Mouse (Mus musculus) gastrocnemius, adult 18-20 months (tissue): ENCODE results near the gene Ccdc184. TPM values are rescaled to one million over a fixed set of nuclear protein-coding genes. Genes with fewer than 3 reads are reported as not detected.

Experiments
- DNase-seq: peaks from one replicate; pipeline ENCODE4 v3.0.0; 2021; ENCODE audit warnings: low spot score
- total RNA-seq, 2 experiments: library from RNA; stranded (reverse); gene quantifications; 2 replicates each; pipeline ENCODE4 v1.2.3; 2021

Gene Ccdc184
- total RNA-seq, 2 experiments from 2014 or later, result not detected

GRCm38 (mm10) chr15:98155272-98155671, 11.7 kb upstream of the Ccdc184 start:
- no peak for DNase-seq

- DNase-seq, result no peak
Observed at GRCm38 (mm10) chr15:98155944-98156343, 11.0 kb upstream of the Ccdc184 start.

- DNase-seq, result no peak
Observed at GRCm38 (mm10) chr15:98157253-98157652, 9.7 kb upstream of the Ccdc184 start.

GRCm38 (mm10) chr15:98161026-98161805, 5.7 kb upstream of the Ccdc184 start:
- DNase-seq, result no peak

GRCm38 (mm10) chr15:98162561-98162960, 4.4 kb upstream of the Ccdc184 start:
- DNase-seq, result no peak

- DNase-seq, result no peak
Observed at GRCm38 (mm10) chr15:98165525-98165924, 1.4 kb upstream of the Ccdc184 start, which contains the start of gene Asb8. Gene Asb8 (minus strand): TSS chr15:98165625.

- DNase-seq, result no peak
Observed at GRCm38 (mm10) chr15:98167645-98168621, 975 bp downstream of the Ccdc184 start.

GRCm38 (mm10) chr15:98168622-98169004, 1.7 kb downstream of the Ccdc184 start:
- no peak for DNase-seq

- no peak for DNase-seq
Observed at GRCm38 (mm10) chr15:98170365-98170764, 3.4 kb downstream of the Ccdc184 start.

GRCm38 (mm10) chr15:98170917-98171316, 4.0 kb downstream of the Ccdc184 start:
- DNase-seq, result no peak

GRCm38 (mm10) chr15:98172113-98172512, 5.2 kb downstream of the Ccdc184 start:
- DNase-seq, result no peak

- peak; percentile 42 for DNase-seq
Observed at GRCm38 (mm10) chr15:98173821-98174220, 6.9 kb downstream of the Ccdc184 start.

- DNase-seq, result no peak
Observed at GRCm38 (mm10) chr15:98177320-98177719, 10.4 kb downstream of the Ccdc184 start.

- DNase-seq, result no peak
Observed at GRCm38 (mm10) chr15:98180567-98181131, 13.7 kb downstream of the Ccdc184 start.

GRCm38 (mm10) chr15:98181132-98181711, 14.3 kb downstream of the Ccdc184 start:
- DNase-seq, result peak; percentile 96

GRCm38 (mm10) chr15:98181856-98182570, 15.1 kb downstream of the Ccdc184 start:
- DNase-seq, result no peak

GRCm38 (mm10) chr15:98184456-98184855, 17.5 kb downstream of the Ccdc184 start:
- no peak for DNase-seq

- no peak for DNase-seq
Observed at GRCm38 (mm10) chr15:98195442-98195841, 28.5 kb downstream of the Ccdc184 start, which contains the start of gene Olfr288. Gene Olfr288 (minus strand): TSS chr15:98195542.

- no peak for DNase-seq
Observed at GRCm38 (mm10) chr15:98209676-98210075, 42.7 kb downstream of the Ccdc184 start.

- no peak for DNase-seq
Observed at GRCm38 (mm10) chr15:98213336-98213870, 46.4 kb downstream of the Ccdc184 start.
